Mouse (Mus musculus): ENCODE data around the gene Zfp296. TPM values are rescaled to one million over a fixed set of nuclear protein-coding genes. Genes with fewer than 3 reads are reported as not detected.
A peak's percentile ranks its signal among the peaks of the same experiment; 100 is the strongest.

Gene Zfp296
- polyA plus RNA-seq, 1 experiment from 2014 or later: not detected

DNA sequence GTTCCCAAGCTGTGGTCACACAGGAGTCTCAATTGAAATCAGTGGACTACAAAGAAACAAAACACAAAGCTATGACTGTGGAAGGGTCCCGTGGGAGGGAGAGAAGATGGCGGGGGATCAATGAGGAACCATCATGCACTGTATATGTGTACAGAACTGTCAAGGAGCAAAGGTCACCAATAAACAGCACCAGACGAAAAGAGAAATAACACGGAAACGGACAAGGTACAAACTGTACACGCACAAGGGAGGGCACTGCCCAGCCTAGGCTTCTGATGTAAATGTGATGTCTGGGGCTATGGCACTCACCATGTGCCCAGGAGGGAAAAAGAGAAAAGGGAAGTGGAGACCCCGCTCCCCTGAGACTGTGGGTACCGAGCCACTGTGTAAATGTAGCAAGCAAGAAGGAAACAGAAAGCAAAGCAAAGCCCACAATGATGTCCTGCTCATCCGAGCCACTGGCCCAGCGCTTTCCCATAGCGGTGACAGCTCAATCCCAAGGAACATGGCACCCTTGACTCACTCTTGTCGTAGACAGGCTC, 38.0 kb downstream of the Zfp296 start:
- H3K9me3 ChIP-seq (ENCODE audit: control insufficient read depth, low read length): no peaks in the 10 kb centered on the region
- H3K9ac ChIP-seq (replicated peaks; ENCODE audit: low read depth, low read length): no peak overlapping the region
- 0 out of 2 replicates have a peak, but pooled peaks cover 3% of the 10 kb centered on the region for H3K4me1 ChIP-seq (replicated peaks; ENCODE audit: control insufficient read depth, insufficient read depth, low read length)
- H3K36me3 ChIP-seq (ENCODE audit: control insufficient read depth, insufficient read depth): no peaks in the 10 kb centered on the region
- 91% methylated on average over 12 of the region's 12 CpGs for WGBS
- ATAC-seq: no peak
- H3K4me3 ChIP-seq (replicated peaks; ENCODE audit: low read length): no peak overlapping the region
- no peak overlapping the region for H3K27ac ChIP-seq (ENCODE audit: low read length)
- no peaks in the 10 kb centered on the region for H3K27me3 ChIP-seq (replicated peaks; ENCODE audit: control insufficient read depth, insufficient read depth, low read length)
- no peak overlapping the region for H3K4me2 ChIP-seq (ENCODE audit: low read length)

- 7% methylated on average over 35 of the region's 35 CpGs for WGBS
- Histone ChIP-seq H3K4me1 (replicated peaks; ENCODE audit: control insufficient read depth, insufficient read depth, low read length) (0 out of 2 replicates have a peak, but pooled peaks cover 3% of the 10 kb centered on the region), H3K4me3 (replicated peaks; ENCODE audit: low read length) (peak overlapping the region; percentile 22), H3K9ac (replicated peaks; ENCODE audit: low read depth, low read length) (peak overlapping the region; percentile 47), H3K27me3 (replicated peaks; ENCODE audit: control insufficient read depth, insufficient read depth, low read length) (no peaks in the 10 kb centered on the region), H3K4me2 (ENCODE audit: low read length) (peak overlapping the region; percentile 44), H3K9me3 (ENCODE audit: control insufficient read depth, low read length) (no peaks in the 10 kb centered on the region), H3K27ac (ENCODE audit: low read length) (no peak overlapping the region), H3K36me3 (ENCODE audit: control insufficient read depth, insufficient read depth) (no peaks in the 10 kb centered on the region)
- ATAC-seq: peak; percentile 80
These were observed 42.1 kb downstream of the Zfp296 start for GRCm38 (mm10) chr7:19619004-19619801.

DNA sequence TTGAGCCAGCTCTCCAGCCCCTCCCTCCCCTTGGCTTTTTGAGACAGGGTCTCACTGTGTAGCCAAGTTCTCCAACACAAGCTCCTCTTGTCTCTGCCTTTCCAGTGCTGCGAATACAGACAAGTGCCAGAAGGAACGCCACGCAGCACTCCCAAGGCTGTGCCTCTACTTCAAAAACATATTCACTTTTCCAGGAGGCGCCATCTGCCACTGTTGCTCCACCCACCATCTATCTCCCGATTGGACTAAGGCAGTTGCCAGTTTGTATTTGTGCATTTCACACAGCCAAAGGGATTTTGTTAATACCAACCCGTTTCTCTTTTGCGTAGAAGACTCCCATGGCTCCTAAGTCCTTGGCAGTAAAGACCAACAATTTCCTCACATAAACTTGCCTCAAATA, 43.7 kb downstream of the Zfp296 start:
- no peak overlapping the region for H3K4me2 ChIP-seq (ENCODE audit: low read length)
- no peaks in the 10 kb centered on the region for H3K36me3 ChIP-seq (ENCODE audit: control insufficient read depth, insufficient read depth)
- H3K9ac ChIP-seq (replicated peaks; ENCODE audit: low read depth, low read length): no peak overlapping the region
- H3K9me3 ChIP-seq (ENCODE audit: control insufficient read depth, low read length): no peaks in the 10 kb centered on the region
- H3K4me1 ChIP-seq (replicated peaks; ENCODE audit: control insufficient read depth, insufficient read depth, low read length): 0 out of 2 replicates have a peak, but pooled peaks cover 3% of the 10 kb centered on the region
- H3K27me3 ChIP-seq (replicated peaks; ENCODE audit: control insufficient read depth, insufficient read depth, low read length): no peaks in the 10 kb centered on the region
- H3K27ac ChIP-seq (ENCODE audit: low read length): no peak overlapping the region
- no peak overlapping the region for H3K4me3 ChIP-seq (replicated peaks; ENCODE audit: low read length)
- WGBS: 72% methylated on average over 7 of the region's 7 CpGs
- ATAC-seq: peak; percentile 31; the same call in 1 of the 2 replicates

- no peak overlapping the region for H3K9ac ChIP-seq (replicated peaks; ENCODE audit: low read depth, low read length)
- 46% methylated on average over 6 of the region's 6 CpGs for WGBS
- H3K36me3 ChIP-seq (ENCODE audit: control insufficient read depth, insufficient read depth): no peaks in the 10 kb centered on the region
- 0 out of 2 replicates have a peak, but pooled peaks cover 3% of the 10 kb centered on the region for H3K4me1 ChIP-seq (replicated peaks; ENCODE audit: control insufficient read depth, insufficient read depth, low read length)
- no peaks in the 10 kb centered on the region for H3K9me3 ChIP-seq (ENCODE audit: control insufficient read depth, low read length)
- H3K27me3 ChIP-seq (replicated peaks; ENCODE audit: control insufficient read depth, insufficient read depth, low read length): no peaks in the 10 kb centered on the region
- H3K4me2 ChIP-seq (ENCODE audit: low read length): no peak overlapping the region
- no peak overlapping the region for H3K4me3 ChIP-seq (replicated peaks; ENCODE audit: low read length)
- no peak for ATAC-seq
- H3K27ac ChIP-seq (ENCODE audit: low read length): no peak overlapping the region
These were observed 45.2 kb downstream of the Zfp296 start for GRCm38 (mm10) chr7:19622241-19622640.

- Histone ChIP-seq H3K4me1 (replicated peaks; ENCODE audit: control insufficient read depth, insufficient read depth, low read length) (peaks cover 7% of the 10 kb centered on the region), H3K9ac (replicated peaks; ENCODE audit: low read depth, low read length) (no peak overlapping the region), H3K4me2 (ENCODE audit: low read length) (no peak overlapping the region), H3K9me3 (ENCODE audit: control insufficient read depth, low read length) (no peaks in the 10 kb centered on the region), H3K36me3 (ENCODE audit: control insufficient read depth, insufficient read depth) (no peaks in the 10 kb centered on the region), H3K27me3 (replicated peaks; ENCODE audit: control insufficient read depth, insufficient read depth, low read length) (no peaks in the 10 kb centered on the region), H3K27ac (ENCODE audit: low read length) (no peak overlapping the region), H3K4me3 (replicated peaks; ENCODE audit: low read length) (no peak overlapping the region)
- ATAC-seq: no peak
- WGBS: 80% methylated on average over 2 of the region's 2 CpGs
These were observed 46.3 kb downstream of the Zfp296 start for GRCm38 (mm10) chr7:19623433-19623832.

- Histone ChIP-seq H3K27me3 (replicated peaks; ENCODE audit: control insufficient read depth, insufficient read depth, low read length) (no peaks in the 10 kb centered on the region), H3K9me3 (ENCODE audit: control insufficient read depth, low read length) (no peaks in the 10 kb centered on the region), H3K27ac (ENCODE audit: low read length) (no peak overlapping the region), H3K36me3 (ENCODE audit: control insufficient read depth, insufficient read depth) (no peaks in the 10 kb centered on the region), H3K4me3 (replicated peaks; ENCODE audit: low read length) (no peak overlapping the region), H3K9ac (replicated peaks; ENCODE audit: low read depth, low read length) (no peak overlapping the region), H3K4me2 (ENCODE audit: low read length) (peak overlapping the region; percentile 94), H3K4me1 (replicated peaks; ENCODE audit: control insufficient read depth, insufficient read depth, low read length) (peaks cover 8% of the 10 kb centered on the region)
- no peak for ATAC-seq
- 72% methylated on average over 3 of the region's 3 CpGs for WGBS
These were observed 50.6 kb downstream of the Zfp296 start for GRCm38 (mm10) chr7:19627721-19628120.

- H3K4me3 ChIP-seq (replicated peaks; ENCODE audit: low read length): peak overlapping the region; percentile 65
- WGBS: 15% methylated on average over 17 of the region's 17 CpGs
- no peak for ATAC-seq
- H3K27ac ChIP-seq (ENCODE audit: low read length): no peak overlapping the region
- no peaks in the 10 kb centered on the region for H3K9me3 ChIP-seq (ENCODE audit: control insufficient read depth, low read length)
- H3K4me2 ChIP-seq (ENCODE audit: low read length): peak overlapping the region; percentile 94
- H3K4me1 ChIP-seq (replicated peaks; ENCODE audit: control insufficient read depth, insufficient read depth, low read length): peaks cover 8% of the 10 kb centered on the region
- no peak overlapping the region for H3K9ac ChIP-seq (replicated peaks; ENCODE audit: low read depth, low read length)
- H3K36me3 ChIP-seq (ENCODE audit: control insufficient read depth, insufficient read depth): 0 out of 2 replicates have a peak, but pooled peaks cover 2% of the 10 kb centered on the region
- no peaks in the 10 kb centered on the region for H3K27me3 ChIP-seq (replicated peaks; ENCODE audit: control insufficient read depth, insufficient read depth, low read length)
These were observed 51.1 kb downstream of the Zfp296 start for GRCm38 (mm10) chr7:19628192-19628535.

- peak overlapping the region; percentile 22 for H3K9ac ChIP-seq (replicated peaks; ENCODE audit: low read depth, low read length)
- H3K9me3 ChIP-seq (ENCODE audit: control insufficient read depth, low read length): no peaks in the 10 kb centered on the region
- peaks cover 8% of the 10 kb centered on the region; the same call in 1 of the 2 replicates for H3K36me3 ChIP-seq (ENCODE audit: control insufficient read depth, insufficient read depth)
- WGBS: 1% methylated on average over 53 of the region's 57 CpGs
- ATAC-seq: peak; percentile 78
- peaks cover 8% of the 10 kb centered on the region for H3K4me1 ChIP-seq (replicated peaks; ENCODE audit: control insufficient read depth, insufficient read depth, low read length)
- H3K27me3 ChIP-seq (replicated peaks; ENCODE audit: control insufficient read depth, insufficient read depth, low read length): no peaks in the 10 kb centered on the region
- peak overlapping the region; percentile 94 for H3K4me2 ChIP-seq (ENCODE audit: low read length)
- peak overlapping the region; percentile 63 for H3K27ac ChIP-seq (ENCODE audit: low read length)
- peak overlapping the region; percentile 65 for H3K4me3 ChIP-seq (replicated peaks; ENCODE audit: low read length)
These were observed 51.7 kb downstream of the Zfp296 start for GRCm38 (mm10) chr7:19628536-19629360.

GRCm38 (mm10) chr7:19629361-19629734, 52.3 kb downstream of the Zfp296 start, which contains the start of gene Relb:
TSS of gene Relb (minus strand) at chr7:19629438.
- H3K27me3 ChIP-seq (replicated peaks; ENCODE audit: control insufficient read depth, insufficient read depth, low read length): no peaks in the 10 kb centered on the region
- WGBS: 1% methylated on average over 20 of the region's 41 CpGs
- peaks cover 13% of the 10 kb centered on the region for H3K36me3 ChIP-seq (ENCODE audit: control insufficient read depth, insufficient read depth)
- H3K9me3 ChIP-seq (ENCODE audit: control insufficient read depth, low read length): no peaks in the 10 kb centered on the region
- peak within 1 kb of the TSS; percentile 94 for H3K4me2 ChIP-seq (ENCODE audit: low read length)
- H3K4me1 ChIP-seq (replicated peaks; ENCODE audit: control insufficient read depth, insufficient read depth, low read length): peaks cover 8% of the 10 kb centered on the region
- ATAC-seq: peak; percentile 66
- H3K27ac ChIP-seq (ENCODE audit: low read length): peak within 1 kb of the TSS; percentile 63
- peak within 1 kb of the TSS; percentile 22 for H3K9ac ChIP-seq (replicated peaks; ENCODE audit: low read depth, low read length)
- H3K4me3 ChIP-seq (replicated peaks; ENCODE audit: low read length): peak within 1 kb of the TSS; percentile 65

All from forebrain, embryonic 16.5 days (tissue).